ENCODE assay signal across 8 mouse cellular contexts in genomic region chr14:11556356-11557130, GRCm38 (mm10). TPM values are rescaled to one million over a fixed set of nuclear protein-coding genes. Genes with fewer than 3 reads are reported as not detected.
A peak's percentile ranks its signal among the peaks of the same experiment; 100 is the strongest.
DNase-seq lines count a peak whose midpoint lies in the region; ATAC-seq and TF ChIP-seq lines count a peak whose summit lies in the region.

No protein-coding gene starts in this region.

- peak; percentile 15; the same call in 1 of the 2 replicates for ATAC-seq in granulocyte monocyte progenitor cell, adult 5-6 weeks (replicated peaks; ENCODE audit: poor library complexity, severe bottlenecking)
- ATAC-seq in intestine, embryonic 16.5 days, result no peak

- H3K9ac ChIP-seq in intestine, embryonic 16.5 days (ENCODE audit: low read depth, low read length), result peak overlapping the region; percentile 57

- TF ChIP-seq CTCF in small intestine, adult 2 months (IDR thresholded peaks at IDR 0.05; ENCODE audit: extremely low read depth, insufficient read length, insufficient replicate concordance, low read depth, low read length), result peak; percentile 68

- DNase-seq in adrenal gland, postnatal 25 days, result peak; percentile 74
- peak; percentile 84 for DNase-seq in embryonic facial prominence, embryonic 10.5 days (ENCODE audit: low spot score)
- peak; percentile 55 to 78 for DNase-seq in left cerebral cortex, postnatal 10 days (ENCODE audit: extremely low spot score in 1 of 2, low spot score in 2 of 2)
- DNase-seq in lung, postnatal 4 days, result peak; percentile 67 to 69
- DNase-seq in spleen, postnatal 4 days (ENCODE audit: low spot score in 2 of 2), result no peak

- TF ChIP-seq POLR2A in small intestine, adult 2 months (IDR thresholded peaks at IDR 0.05; ENCODE audit: low read depth, low read length), result no peak

- H3K4me3 ChIP-seq in embryonic facial prominence, embryonic 10.5 days, result peak overlapping the region; percentile 79
- peak overlapping the region; percentile 71 for H3K4me3 ChIP-seq in intestine, embryonic 16.5 days (ENCODE audit: low read length)
- peak overlapping the region; percentile 67 for H3K4me3 ChIP-seq in small intestine, adult 2 months (ENCODE audit: low read depth, low read length)

- H3K27ac ChIP-seq in embryonic facial prominence, embryonic 10.5 days (replicated peaks), result peak overlapping the region; percentile 94
- H3K27ac ChIP-seq in intestine, embryonic 16.5 days (ENCODE audit: low read length), result no peak overlapping the region
- no peak overlapping the region for H3K27ac ChIP-seq in small intestine, adult 2 months (ENCODE audit: insufficient read depth, low read depth, low read length)

- peaks cover 9% of the 10 kb centered on the region for H3K36me3 ChIP-seq in embryonic facial prominence, embryonic 10.5 days (replicated peaks)
- no peaks in the 10 kb centered on the region for H3K36me3 ChIP-seq in intestine, embryonic 16.5 days (ENCODE audit: control insufficient read depth, insufficient read depth, low read length)
- no peaks in the 10 kb centered on the region for H3K36me3 ChIP-seq in small intestine, adult 2 months (ENCODE audit: control insufficient read depth, insufficient read depth, low read length)

- intact Hi-C loops in left cerebral cortex, postnatal 10 days (cut with DNase I), result loop anchor here (2.0 to 10.0 kb wide), 5 partner anchors 51 to 580 kb away; no protein-coding TSS in a partner anchor

- H3K4me1 ChIP-seq in embryonic facial prominence, embryonic 10.5 days, result peaks cover 49% of the 10 kb centered on the region
- H3K4me1 ChIP-seq in intestine, embryonic 16.5 days (ENCODE audit: control insufficient read depth, insufficient read depth, low read length), result peaks cover 15% of the 10 kb centered on the region
- peaks cover 2% of the 10 kb centered on the region for H3K4me1 ChIP-seq in small intestine, adult 2 months (ENCODE audit: control insufficient read depth, insufficient read depth, insufficient read length, low read length)

- H3K27me3 ChIP-seq in embryonic facial prominence, embryonic 10.5 days (replicated peaks; ENCODE audit: low read depth, poor library complexity, severe bottlenecking), result no peaks in the 10 kb centered on the region; the same call in 1 of the 2 replicates
- no peaks in the 10 kb centered on the region for H3K27me3 ChIP-seq in intestine, embryonic 16.5 days (replicated peaks; ENCODE audit: control insufficient read depth, insufficient read depth, low read length)
- H3K27me3 ChIP-seq in small intestine, adult 2 months (ENCODE audit: control insufficient read depth, insufficient read depth, low read length), result no peaks in the 10 kb centered on the region

- H3K9me3 ChIP-seq in embryonic facial prominence, embryonic 10.5 days, result no peaks in the 10 kb centered on the region
- no peaks in the 10 kb centered on the region for H3K9me3 ChIP-seq in intestine, embryonic 16.5 days (ENCODE audit: control insufficient read depth, low read length)

- H3K4me2 ChIP-seq in intestine, embryonic 16.5 days (ENCODE audit: low read depth, low read length), result peak overlapping the region; percentile 98

- 14% methylated on average over 26 of the region's 26 CpGs for WGBS in embryonic facial prominence, embryonic 10.5 days
- 7% methylated on average over 26 of the region's 26 CpGs for WGBS in intestine, embryonic 16.5 days
- 3% methylated on average over 26 of the region's 26 CpGs for WGBS in small intestine, adult 2 months

RNA-seq across cellular contexts. Expression of gene Ptprg, which starts 3.2 kb away (rescaled TPM):
- total RNA-seq in adrenal gland, postnatal 25 days (2021), result 88.7 and 106 TPM in 2 replicates
- 36.3 and 40.7 TPM in 2 replicates for polyA plus RNA-seq in embryonic facial prominence, embryonic 10.5 days (2016; fragmentation: Nextera tagmentation; extraction: Ambion mirVana)
- total RNA-seq in granulocyte monocyte progenitor cell, adult 5-6 weeks (2014; fragmentation: Nextera tagmentation), result not detected in 2 replicates
- total RNA-seq in granulocyte monocyte progenitor cell, adult 5-6 weeks (2017), result not detected in 2 replicates
- 14.3 and 14.7 TPM in 2 replicates for polyA plus RNA-seq in intestine, embryonic 16.5 days (2015; fragmentation: Nextera tagmentation; extraction: Ambion mirVana)
- total RNA-seq in left cerebral cortex, postnatal 10 days (2021), result 100 to 1,000 TPM; 134 to 135 TPM
- 7.4 and 21.7 TPM in 2 replicates for polyA plus RNA-seq in small intestine, adult 2 months (2012; rRNA removed)

Comparison
In these comparisons a context has a peak if more than half of its experiments do, and no peak if none do; other contexts are left out.
1. DNase-seq: peak in adrenal gland, postnatal 25 days (single experiment), embryonic facial prominence, embryonic 10.5 days (single experiment), left cerebral cortex, postnatal 10 days (2 of 2) and lung, postnatal 4 days (2 of 2); none in spleen, postnatal 4 days (0 of 2).
2. RNA of gene Ptprg, which starts 3.2 kb away (total RNA-seq): 134 to 135 TPM in left cerebral cortex, postnatal 10 days and 88.7 to 106 TPM in adrenal gland, postnatal 25 days; not detected in granulocyte monocyte progenitor cell, adult 5-6 weeks; every median in the first group is over 10 times any median in the second.
3. Peak in every context shown above with its lines, with median percentiles within 50 percentile points of each other: H3K4me3 ChIP-seq.